Mouse (Mus musculus) MEL (cell line): ENCODE results near the gene Ypel5. TPM values are rescaled to one million over a fixed set of nuclear protein-coding genes. Genes with fewer than 3 reads are reported as not detected.
A peak's percentile ranks its signal among the peaks of the same experiment; 100 is the strongest.

Source experiments
- DNase-seq: peaks from one replicate; pipeline ENCODE4 v3.0.0; 2011; ENCODE audit warnings: low read depth, low spot score
- H3K27ac ChIP-seq: 2 replicates; pipeline ENCODE4 v1.5.1; 2012; ENCODE audit warnings: low read depth, mild to moderate bottlenecking, control low read depth, low read length, moderate library complexity; ENCODE audit not compliant: control insufficient read depth
- H3K27me3 ChIP-seq, 2 experiments: fragments of 150-350 bp in 1 of 2; sonication (generic) in 1 of 2; 2 replicates each; pipeline ENCODE4 v1.6.1; 2012; ENCODE audit warnings: low read length in 2 of 2, mild to moderate bottlenecking in 2 of 2, improper control_type of control experiment in 1 of 2, moderate library complexity in 1 of 2; ENCODE audit not compliant: insufficient read depth in 2 of 2, control insufficient read depth in 1 of 2
- H3K36me3 ChIP-seq, 2 experiments: 2 replicates each; pipeline ENCODE4 v1.6.1; 2012 to 2014; ENCODE audit warnings: low read length in 2 of 2, improper control_type of control experiment in 1 of 2, inconsistent platforms in 1 of 2, mild to moderate bottlenecking in 1 of 2; ENCODE audit not compliant: insufficient read depth in 2 of 2, control insufficient read depth in 1 of 2
- H3K4me1 ChIP-seq, 2 experiments: fragments of 150-350 bp in 1 of 2; sonication (generic) in 1 of 2; 2 replicates each; pipeline ENCODE4 v1.6.1; 2012; ENCODE audit warnings: low read length in 2 of 2, improper control_type of control experiment in 1 of 2, mild to moderate bottlenecking in 1 of 2; ENCODE audit not compliant: insufficient read depth in 2 of 2, control insufficient read depth in 1 of 2
- H3K4me3 ChIP-seq, 2 experiments: fragments of 150-350 bp in 1 of 2; sonication (generic) in 1 of 2; 2 replicates each; pipeline ENCODE4 v1.5.1; 2012; ENCODE audit warnings: low read depth in 2 of 2, low read length in 2 of 2, mild to moderate bottlenecking in 2 of 2, moderate library complexity in 2 of 2, control low read depth in 1 of 2, improper control_type of control experiment in 1 of 2; ENCODE audit not compliant: control insufficient read depth in 1 of 2, insufficient read depth in 1 of 2
- H3K79me2 ChIP-seq: 2 replicates; pipeline ENCODE4 v1.6.1; 2012; ENCODE audit warnings: mild to moderate bottlenecking, low read length, moderate library complexity; ENCODE audit not compliant: control insufficient read depth, poor library complexity, insufficient read depth
- H3K9ac ChIP-seq: 2 replicates; pipeline ENCODE4 v1.6.1; 2012; ENCODE audit warnings: low read depth, mild to moderate bottlenecking, control low read depth, low read length, moderate library complexity; ENCODE audit not compliant: control insufficient read depth, poor library complexity, severe bottlenecking
- H3K9me3 ChIP-seq: fragments of 150-350 bp; sonication (generic); replicated peaks from 2 replicates; pipeline ENCODE4 v1.6.1; 2012; ENCODE audit warnings: mild to moderate bottlenecking, low read length, improper control_type of control experiment, moderate library complexity; ENCODE audit not compliant: insufficient read depth
- BHLHE40 ChIP-seq: IDR thresholded peaks from 2 replicates; pipeline ENCODE4 v1.6.1; 2012; ENCODE audit warnings: low read depth, mild to moderate bottlenecking, inconsistent platforms, low read length, improper control_type of control experiment, borderline replicate concordance
- CHD1 ChIP-seq: IDR thresholded peaks from 2 replicates; pipeline ENCODE4 v1.6.1; 2012; ENCODE audit warnings: low read depth, mild to moderate bottlenecking, inconsistent platforms, low read length, improper control_type of control experiment
- ELF1 ChIP-seq: IDR thresholded peaks from 2 replicates; pipeline ENCODE4 v1.6.1; 2014; ENCODE audit warnings: low read depth, mild to moderate bottlenecking, inconsistent platforms, low read length, improper control_type of control experiment, moderate library complexity
- EP300 ChIP-seq, 2 experiments: IDR thresholded peaks; 2 replicates each; pipeline ENCODE4 v1.6.1; 2011; ENCODE audit warnings: improper control_type of control experiment in 2 of 2, low read length in 2 of 2, low read depth in 1 of 2, mild to moderate bottlenecking in 1 of 2
- ETS1 ChIP-seq: IDR thresholded peaks from 2 replicates; pipeline ENCODE4 v1.6.1; 2012; ENCODE audit warnings: low read depth, mild to moderate bottlenecking, inconsistent platforms, low read length, improper control_type of control experiment, moderate library complexity
- GATA1 ChIP-seq: IDR thresholded peaks from 2 replicates; pipeline ENCODE4 v1.6.1; 2011; ENCODE audit warnings: low read depth, low read length, improper control_type of control experiment
- HCFC1 ChIP-seq: IDR thresholded peaks from 2 replicates; pipeline ENCODE4 v1.6.1; 2012; ENCODE audit warnings: low read depth, mild to moderate bottlenecking, inconsistent platforms, low read length, improper control_type of control experiment, moderate library complexity
- JUND ChIP-seq: IDR thresholded peaks from 2 replicates; pipeline ENCODE4 v1.6.1; 2011; ENCODE audit warnings: low read depth, mild to moderate bottlenecking, improper control_type of control experiment, low read length
- MAX ChIP-seq: IDR thresholded peaks from 2 replicates; pipeline ENCODE4 v1.6.1; 2011; ENCODE audit warnings: low read length, improper control_type of control experiment
- MAZ ChIP-seq: IDR thresholded peaks from 2 replicates; pipeline ENCODE4 v1.6.1; 2012; ENCODE audit warnings: low read depth, mild to moderate bottlenecking, inconsistent platforms, low read length, improper control_type of control experiment
- MEF2A ChIP-seq: IDR thresholded peaks from 2 replicates; pipeline ENCODE4 v1.6.1; 2014; ENCODE audit warnings: low read depth, mild to moderate bottlenecking, inconsistent platforms, low read length, improper control_type of control experiment; ENCODE audit not compliant: poor library complexity, insufficient replicate concordance, severe bottlenecking; ENCODE audit errors: extremely low read depth
- POLR2AphosphoS5 ChIP-seq: IDR thresholded peaks from 2 replicates; pipeline ENCODE4 v1.6.1; 2012; ENCODE audit warnings: low read depth, borderline replicate concordance, mild to moderate bottlenecking, inconsistent platforms, low read length, moderate library complexity, mixed read lengths
- RCOR1 ChIP-seq: IDR thresholded peaks from 2 replicates; pipeline ENCODE4 v1.6.1; 2012; ENCODE audit warnings: low read depth, mild to moderate bottlenecking, inconsistent platforms, low read length, improper control_type of control experiment
- SMC3 ChIP-seq: IDR thresholded peaks from 2 replicates; pipeline ENCODE4 v1.6.1; 2011; ENCODE audit warnings: low read depth, low read length, improper control_type of control experiment
- TCF12 ChIP-seq: IDR thresholded peaks from 2 replicates; pipeline ENCODE4 v1.6.1; 2014; ENCODE audit warnings: low read depth, mild to moderate bottlenecking, inconsistent platforms, low read length, improper control_type of control experiment, moderate library complexity
- UBTF ChIP-seq: IDR thresholded peaks from 2 replicates; pipeline ENCODE4 v1.6.1; 2012; ENCODE audit warnings: low read depth, mild to moderate bottlenecking, inconsistent platforms, low read length, improper control_type of control experiment, moderate library complexity, borderline replicate concordance; ENCODE audit not compliant: insufficient read depth
- USF2 ChIP-seq, 2 experiments: IDR thresholded peaks; 2 replicates each; pipeline ENCODE4 v1.6.1; 2011 to 2012; ENCODE audit warnings: improper control_type of control experiment in 2 of 2, low read length in 2 of 2, borderline replicate concordance in 1 of 2, inconsistent platforms in 1 of 2, low read depth in 1 of 2, mild to moderate bottlenecking in 1 of 2; ENCODE audit not compliant: insufficient read depth in 1 of 2
- ZC3H11A ChIP-seq: IDR thresholded peaks from 2 replicates; pipeline ENCODE4 v1.6.1; 2012; ENCODE audit warnings: low read depth, mild to moderate bottlenecking, inconsistent platforms, low read length, improper control_type of control experiment
- ZKSCAN1 ChIP-seq: IDR thresholded peaks from 2 replicates; pipeline ENCODE4 v1.6.1; 2012; ENCODE audit warnings: low read depth, mild to moderate bottlenecking, inconsistent platforms, low read length, improper control_type of control experiment, moderate library complexity
- polyA plus RNA-seq, 2 experiments: library from polyadenylated mRNA; stranded (reverse) in 1 of 2; unstranded in 1 of 2; fragments of >175 nt in 1 of 2; fragments of >200 nt in 1 of 2; gene quantifications; 2 replicates each; pipeline versions ENCODE4 v1.2.1 to v1.2.4; 2012; ENCODE audit warnings: low replicate concordance in 2 of 2, low read depth in 1 of 2; ENCODE audit not compliant: insufficient read length in 2 of 2, insufficient read depth in 1 of 2, missing spikeins in 1 of 2
- total RNA-seq: library from RNA; depleted of rRNA; stranded (reverse); fragments of 300-350 nt; gene quantifications from 2 replicates; pipeline ENCODE4 v1.2.3, GENCODE M21; 2012

Gene Ypel5
- total and polyA plus RNA-seq, 3 experiments = 9.2 to 80.4 (median 15.5) TPM

- DNase-seq = peak; percentile 27
- H3K9ac ChIP-seq = no peak overlapping the region
- H3K9me3 ChIP-seq = no peaks in the 10 kb centered on the region
- H3K4me1 ChIP-seq = peaks cover 0 to 3% of the 10 kb centered on the region in 2 experiments; a peak in 1 of 4 replicates
- TF ChIP-seq SMC3 = no peak
- no peak for TF ChIP-seq EP300 (IDR thresholded peaks at IDR 0.05; ENCODE audit: low read depth in 1 of 2, low read length in 2 of 2)
- no peak for TF ChIP-seq ELF1
- TF ChIP-seq ETS1 = 0 out of 2 replicates have a peak, but pooled peaks have one; percentile 25
- TF ChIP-seq, all 39 proteins: peak for 1
- H3K36me3 ChIP-seq = no peaks in the 10 kb centered on the region
- H3K4me3 ChIP-seq = no peak overlapping the region
- H3K79me2 ChIP-seq = no peaks in the 10 kb centered on the region
- H3K27me3 ChIP-seq = no peaks in the 10 kb centered on the region; a peak in 2 of 4 replicates
- H3K27ac ChIP-seq = no peak overlapping the region
Measured at GRCm38 (mm10) chr17:72820425-72820824, 15.8 kb upstream of the Ypel5 start.

GRCm38 (mm10) chr17:72821923-72822322 lies 14.3 kb upstream of the Ypel5 start:
- TF ChIP-seq HCFC1 (no peak), MEF2A (no peak), USF2 (IDR thresholded peaks at IDR 0.05; ENCODE audit: borderline replicate concordance in 1 of 2, insufficient read depth in 1 of 2, low read depth in 1 of 2, low read length in 2 of 2) (no peak), MAZ (no peak), ELF1 (no peak), JUND (no peak), ZC3H11A (no peak), MAX (no peak), ZKSCAN1 (no peak), GATA1 (no peak), CHD1 (no peak), BHLHE40 (no peak), RCOR1 (no peak), POLR2AphosphoS5 (no peak), TCF12 (no peak), UBTF (no peak)
- Histone ChIP-seq H3K4me1 (peaks cover 0 to 3% of the 10 kb centered on the region in 2 experiments; a peak in 1 of 4 replicates), H3K36me3 (no peaks in the 10 kb centered on the region), H3K79me2 (no peaks in the 10 kb centered on the region), H3K9ac (no peak overlapping the region), H3K4me3 (no peak overlapping the region), H3K27ac (no peak overlapping the region), H3K9me3 (no peaks in the 10 kb centered on the region), H3K27me3 (no peaks in the 10 kb centered on the region; a peak in 2 of 4 replicates)
- no peak for DNase-seq
